Mouse (Mus musculus): ENCODE results near the gene Fundc2. TPM values are rescaled to one million over a fixed set of nuclear protein-coding genes. Genes with fewer than 3 reads are reported as not detected.

Fundc2 gene
- 40.1 and 47.3 TPM in 2 replicates for polyA plus RNA-seq (2015; fragmentation: Nextera tagmentation; extraction: Ambion mirVana)

DNA sequence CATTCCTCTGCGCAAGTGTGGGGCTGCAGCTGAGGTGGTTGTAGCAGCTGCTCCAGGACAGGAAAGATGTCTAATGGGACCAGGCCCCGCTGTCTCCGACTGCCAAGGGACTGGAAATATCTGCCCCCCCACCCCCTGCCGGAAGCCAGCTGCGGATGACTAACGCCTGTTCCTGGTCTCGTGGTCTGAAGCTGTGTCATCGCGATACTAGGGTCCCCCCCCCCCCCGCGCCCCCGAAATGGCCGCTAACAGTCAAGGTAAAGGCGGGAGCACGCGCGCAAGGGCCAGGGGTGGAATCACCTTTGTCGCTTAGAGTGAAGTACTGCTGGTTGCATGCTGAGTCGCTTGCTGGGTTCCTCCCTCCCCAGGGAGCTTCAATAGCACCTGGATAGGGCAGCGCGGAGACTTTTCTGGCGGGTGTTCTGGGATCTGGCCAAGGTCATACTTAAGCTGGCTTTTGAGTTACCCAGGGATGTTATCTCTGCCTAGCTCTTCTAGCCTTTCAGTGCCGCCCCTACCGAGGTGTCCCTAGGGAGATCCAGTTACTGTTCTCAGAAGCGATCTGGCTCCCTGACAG, at the start of gene Fundc2, which contains the start of gene F8:
Fundc2 (plus strand) TSS at position 205 of the 577 bp plus-strand sequence.
F8 (minus strand) TSS at position 421 of the 577 bp plus-strand sequence.
- H3K4me1 ChIP-seq (ENCODE audit: insufficient read depth, low read depth, low read length) = no peaks in the 10 kb centered on the region
- H3K4me2 ChIP-seq (replicated peaks; ENCODE audit: low read depth, low read length) = peak within 1 kb of the TSS; percentile 48
- H3K36me3 ChIP-seq (ENCODE audit: insufficient read depth, low read length) = no peaks in the 10 kb centered on the region
- no peaks in the 10 kb centered on the region for H3K27me3 ChIP-seq (replicated peaks; ENCODE audit: insufficient read depth, low read length)
- DNase-seq (ENCODE audit: low spot score) = peak; percentile 88
- peak; percentile 99 for ATAC-seq
- H3K4me3 ChIP-seq (ENCODE audit: low read depth, low read length) = peak within 1 kb of the TSS; percentile 50
- no peaks in the 10 kb centered on the region for H3K9me3 ChIP-seq (ENCODE audit: low read length)
- peak within 1 kb of the TSS; percentile 71 for H3K27ac ChIP-seq (ENCODE audit: low read length)
- peak; percentile 68; the same call in 1 of the 2 replicates for TF ChIP-seq EP300 (IDR thresholded peaks at IDR 0.05)
- TF ChIP-seq CTCF (IDR thresholded peaks at IDR 0.05) = no peak
- peak within 1 kb of the TSS; percentile 35 for H3K9ac ChIP-seq (replicated peaks; ENCODE audit: low read depth)
- 12% methylated on average over 13 of the region's 25 CpGs for WGBS

DNA sequence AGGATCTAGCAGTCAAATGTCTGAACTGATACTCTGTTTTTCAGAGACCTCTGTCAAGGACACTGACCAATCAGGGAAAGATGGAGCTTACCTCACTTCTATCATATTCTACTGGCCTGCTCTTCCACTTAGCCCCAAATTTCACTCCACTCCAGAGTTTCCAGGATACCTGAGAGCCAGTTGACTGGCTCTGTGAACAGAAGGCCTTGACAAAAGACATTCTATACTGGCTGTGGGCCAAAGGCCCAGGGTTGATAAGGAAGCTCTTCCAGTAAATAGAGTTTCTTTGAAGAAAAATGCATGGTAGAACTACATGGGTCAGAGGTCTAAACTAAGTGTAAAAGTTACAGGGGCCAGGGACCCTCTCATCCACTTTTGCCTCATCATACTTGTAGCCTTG, 12.0 kb upstream of the Fundc2 start:
- Histone ChIP-seq H3K4me2 (replicated peaks; ENCODE audit: low read depth, low read length) (no peak overlapping the region), H3K9me3 (ENCODE audit: low read length) (no peaks in the 10 kb centered on the region), H3K9ac (replicated peaks; ENCODE audit: low read depth) (no peak overlapping the region), H3K4me1 (ENCODE audit: insufficient read depth, low read depth, low read length) (no peaks in the 10 kb centered on the region), H3K36me3 (ENCODE audit: insufficient read depth, low read length) (no peaks in the 10 kb centered on the region), H3K27me3 (replicated peaks; ENCODE audit: insufficient read depth, low read length) (no peaks in the 10 kb centered on the region), H3K27ac (ENCODE audit: low read length) (no peak overlapping the region), H3K4me3 (ENCODE audit: low read depth, low read length) (no peak overlapping the region)
- ATAC-seq = no peak
- DNase-seq (ENCODE audit: low spot score) = no peak
- no peak for TF ChIP-seq EP300 (IDR thresholded peaks at IDR 0.05)
- no peak for TF ChIP-seq CTCF (IDR thresholded peaks at IDR 0.05)

DNA sequence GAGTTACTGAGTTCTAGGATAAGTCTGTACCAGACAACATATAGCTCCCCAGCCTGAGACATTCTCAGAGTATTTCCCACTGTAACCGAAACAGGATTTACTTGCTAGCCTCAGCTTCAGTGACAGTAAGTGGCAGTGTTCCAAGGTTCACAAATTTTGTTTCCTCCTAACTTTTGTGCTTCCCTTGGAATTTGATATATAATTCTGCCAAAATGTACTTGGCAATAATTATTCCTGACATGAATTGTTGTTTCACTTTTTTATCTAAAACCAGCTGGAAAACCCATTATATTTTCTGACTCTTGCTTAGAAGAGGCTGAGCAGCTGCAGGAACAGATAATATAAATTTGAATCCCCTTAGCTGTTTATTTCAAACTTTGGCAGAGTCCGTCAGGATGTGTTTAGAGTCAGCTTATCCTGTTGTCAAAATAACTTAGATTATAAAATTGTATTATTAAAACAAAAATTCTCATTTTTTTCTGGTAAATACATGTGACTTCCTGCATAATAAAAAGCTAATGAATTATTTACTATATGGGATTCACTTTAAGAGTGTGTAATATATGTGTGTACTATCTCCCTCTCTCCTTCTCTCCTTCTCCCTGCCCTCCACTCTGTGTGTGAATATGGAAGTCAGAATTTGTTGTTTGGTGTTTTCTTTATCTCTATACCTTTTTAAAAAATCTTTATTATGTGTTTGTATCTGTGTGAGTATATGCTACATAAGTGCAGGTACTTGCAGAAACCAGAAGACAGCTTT, 9.4 kb upstream of the Fundc2 start:
- no peak overlapping the region for H3K27ac ChIP-seq (ENCODE audit: low read length)
- H3K4me3 ChIP-seq (ENCODE audit: low read depth, low read length) = no peak overlapping the region
- ATAC-seq (peak; percentile 43; the same call in 1 of the 2 replicates), DNase-seq (ENCODE audit: low spot score) (peak; percentile 62)
- no peaks in the 10 kb centered on the region for H3K27me3 ChIP-seq (replicated peaks; ENCODE audit: insufficient read depth, low read length)
- no peaks in the 10 kb centered on the region for H3K9me3 ChIP-seq (ENCODE audit: low read length)
- H3K4me1 ChIP-seq (ENCODE audit: insufficient read depth, low read depth, low read length) = no peaks in the 10 kb centered on the region
- TF ChIP-seq CTCF (IDR thresholded peaks at IDR 0.05) (no peak), EP300 (IDR thresholded peaks at IDR 0.05) (peak; percentile 15; the same call in 1 of the 2 replicates)
- 32% methylated on average over 2 of the region's 2 CpGs for WGBS
- no peaks in the 10 kb centered on the region for H3K36me3 ChIP-seq (ENCODE audit: insufficient read depth, low read length)
- H3K9ac ChIP-seq (replicated peaks; ENCODE audit: low read depth) = no peak overlapping the region
- H3K4me2 ChIP-seq (replicated peaks; ENCODE audit: low read depth, low read length) = no peak overlapping the region

DNA sequence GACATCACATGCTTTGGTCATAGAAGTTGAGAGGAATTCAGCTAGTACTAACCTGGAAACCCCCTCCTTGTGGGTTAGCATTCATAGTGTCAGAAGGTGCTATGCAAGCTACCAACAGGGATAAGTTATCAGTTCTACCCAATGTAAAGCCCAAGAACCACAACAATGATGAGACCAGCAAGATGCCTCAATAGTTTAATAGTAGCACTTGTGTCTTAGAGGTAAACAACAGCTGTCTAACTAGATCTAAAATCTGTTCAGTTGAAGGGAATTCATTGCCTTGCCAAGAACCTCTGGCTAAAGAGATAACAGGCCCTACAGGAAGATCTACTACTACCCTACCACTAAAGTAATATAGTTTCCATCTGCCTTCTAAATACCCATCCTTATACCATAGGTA, 5.4 kb upstream of the Fundc2 start:
- no peaks in the 10 kb centered on the region for H3K9me3 ChIP-seq (ENCODE audit: low read length)
- H3K27me3 ChIP-seq (replicated peaks; ENCODE audit: insufficient read depth, low read length) = no peaks in the 10 kb centered on the region
- DNase-seq (ENCODE audit: low spot score) = no peak
- no peak for ATAC-seq
- H3K36me3 ChIP-seq (ENCODE audit: insufficient read depth, low read length) = no peaks in the 10 kb centered on the region
- no peaks in the 10 kb centered on the region for H3K4me1 ChIP-seq (ENCODE audit: insufficient read depth, low read depth, low read length)
- H3K4me2 ChIP-seq (replicated peaks; ENCODE audit: low read depth, low read length) = no peak overlapping the region
- H3K4me3 ChIP-seq (ENCODE audit: low read depth, low read length) = no peak overlapping the region
- TF ChIP-seq CTCF (IDR thresholded peaks at IDR 0.05) (no peak), EP300 (IDR thresholded peaks at IDR 0.05) (no peak)
- H3K27ac ChIP-seq (ENCODE audit: low read length) = no peak overlapping the region
- no peak overlapping the region for H3K9ac ChIP-seq (replicated peaks; ENCODE audit: low read depth)

- H3K4me3 ChIP-seq (ENCODE audit: low read depth, low read length) = no peak overlapping the region
- H3K9ac ChIP-seq (replicated peaks; ENCODE audit: low read depth) = no peak overlapping the region
- DNase-seq (ENCODE audit: low spot score) (no peak), ATAC-seq (no peak)
- TF ChIP-seq EP300 (IDR thresholded peaks at IDR 0.05) = no peak
- no peak for TF ChIP-seq CTCF (IDR thresholded peaks at IDR 0.05)
- H3K27me3 ChIP-seq (replicated peaks; ENCODE audit: insufficient read depth, low read length) = no peaks in the 10 kb centered on the region
- H3K4me2 ChIP-seq (replicated peaks; ENCODE audit: low read depth, low read length) = no peak overlapping the region
- 52% methylated on average over 1 of the region's 1 CpGs for WGBS
- no peaks in the 10 kb centered on the region for H3K9me3 ChIP-seq (ENCODE audit: low read length)
- no peak overlapping the region for H3K27ac ChIP-seq (ENCODE audit: low read length)
- no peaks in the 10 kb centered on the region for H3K36me3 ChIP-seq (ENCODE audit: insufficient read depth, low read length)
- no peaks in the 10 kb centered on the region for H3K4me1 ChIP-seq (ENCODE audit: insufficient read depth, low read depth, low read length)
Observed at GRCm38 (mm10) chrX:75381176-75381575, 1.0 kb upstream of the Fundc2 start.

DNA sequence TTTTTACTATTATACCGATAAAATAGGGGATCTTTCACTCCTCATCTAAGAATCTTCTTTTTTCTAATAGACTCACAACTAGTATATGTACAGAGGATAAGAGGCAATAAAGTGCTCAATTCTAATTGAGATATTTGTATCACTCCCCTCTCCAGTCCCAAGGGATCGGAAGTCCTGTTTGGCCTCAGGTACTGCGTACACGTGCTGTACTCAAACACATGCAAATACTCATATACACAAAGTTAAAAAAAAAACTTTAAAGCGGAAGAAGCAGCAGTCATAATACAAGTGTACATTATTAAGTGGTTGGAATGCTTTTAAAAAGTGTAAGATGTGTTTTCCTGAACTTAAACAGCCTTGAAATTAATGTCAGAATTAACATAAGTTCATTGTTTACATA, 500 bp upstream of the Fundc2 start:
- Histone ChIP-seq H3K9me3 (ENCODE audit: low read length) (no peaks in the 10 kb centered on the region), H3K4me1 (ENCODE audit: insufficient read depth, low read depth, low read length) (no peaks in the 10 kb centered on the region), H3K4me3 (ENCODE audit: low read depth, low read length) (peak overlapping the region; percentile 50; the same call in 1 of the 2 replicates), H3K27me3 (replicated peaks; ENCODE audit: insufficient read depth, low read length) (no peaks in the 10 kb centered on the region), H3K27ac (ENCODE audit: low read length) (peak overlapping the region; percentile 11; the same call in 1 of the 2 replicates), H3K9ac (replicated peaks; ENCODE audit: low read depth) (no peak overlapping the region), H3K36me3 (ENCODE audit: insufficient read depth, low read length) (no peaks in the 10 kb centered on the region), H3K4me2 (replicated peaks; ENCODE audit: low read depth, low read length) (peak overlapping the region; percentile 48)
- TF ChIP-seq EP300 (IDR thresholded peaks at IDR 0.05) (no peak), CTCF (IDR thresholded peaks at IDR 0.05) (no peak)
- no peak for DNase-seq (ENCODE audit: low spot score)
- 50% methylated on average over 5 of the region's 5 CpGs for WGBS
- ATAC-seq = no peak

All from lung, postnatal 0 days (tissue).